Mouse (Mus musculus) frontal cortex, postnatal 36 days (tissue): ENCODE data around the gene Pcyt2.
A peak's percentile ranks its signal among the peaks of the same experiment; 100 is the strongest.

Source experiments
- DNase-seq, 2 experiments: peaks; one replicate each; pipeline ENCODE4 v3.0.0; 2022; ENCODE audit warnings: low spot score in 2 of 2

Pcyt2 gene

GRCm38 (mm10) chr11:120617519-120618112 is at the start of gene Pcyt2:
Gene Pcyt2, minus strand, starts transcription at chr11:120617936.
- DNase-seq: peak; percentile 88 to 92

GRCm38 (mm10) chr11:120666617-120667016 is 48.9 kb upstream of the Pcyt2 start:
- no peak for DNase-seq

- no peak for DNase-seq
Observed at GRCm38 (mm10) chr11:120665406-120665805, 47.7 kb upstream of the Pcyt2 start.

GRCm38 (mm10) chr11:120663714-120664113 is 46.0 kb upstream of the Pcyt2 start:
- no peak for DNase-seq

- no peak for DNase-seq
Observed at GRCm38 (mm10) chr11:120662759-120663158, 45.0 kb upstream of the Pcyt2 start.

GRCm38 (mm10) chr11:120661076-120661460 is 43.3 kb upstream of the Pcyt2 start, which contains the start of gene Notum:
Gene Notum, minus strand, starts transcription at chr11:120661175.
- no peak for DNase-seq

GRCm38 (mm10) chr11:120660301-120661075 is 42.8 kb upstream of the Pcyt2 start:
- no peak for DNase-seq

GRCm38 (mm10) chr11:120659509-120660300 is 42.0 kb upstream of the Pcyt2 start:
- DNase-seq: no peak

GRCm38 (mm10) chr11:120658876-120659410 is 41.2 kb upstream of the Pcyt2 start:
- DNase-seq: peak; percentile 66 to 77

- DNase-seq: no peak
Observed at GRCm38 (mm10) chr11:120657301-120657700, 39.6 kb upstream of the Pcyt2 start.

GRCm38 (mm10) chr11:120654741-120655140 is 37.0 kb upstream of the Pcyt2 start:
- no peak for DNase-seq

- DNase-seq: no peak
Observed at GRCm38 (mm10) chr11:120651872-120652271, 34.1 kb upstream of the Pcyt2 start.

- DNase-seq: peak; percentile 47 to 56
Observed at GRCm38 (mm10) chr11:120648001-120648476, 30.3 kb upstream of the Pcyt2 start, which contains the start of gene Myadml2. Gene Myadml2, minus strand, starts transcription at chr11:120648158.

- DNase-seq: no peak
Observed at GRCm38 (mm10) chr11:120647047-120647830, 29.5 kb upstream of the Pcyt2 start.

- DNase-seq: peak; percentile 92 to 95
Observed at GRCm38 (mm10) chr11:120643601-120643987, 25.9 kb upstream of the Pcyt2 start, which contains the start of gene Pycr1. Gene Pycr1, minus strand, starts transcription at chr11:120643769.

GRCm38 (mm10) chr11:120642939-120643600 is 25.3 kb upstream of the Pcyt2 start:
- no peak for DNase-seq

- DNase-seq: no peak
Observed at GRCm38 (mm10) chr11:120641869-120642268, 24.1 kb upstream of the Pcyt2 start.

- no peak for DNase-seq
Observed at GRCm38 (mm10) chr11:120641255-120641654, 23.5 kb upstream of the Pcyt2 start.

GRCm38 (mm10) chr11:120634810-120635209 is 17.1 kb upstream of the Pcyt2 start:
- no peak for DNase-seq
